Mouse (Mus musculus) lung, adult 2 months (tissue): ENCODE data around the gene H2-Eb1.

Experiments
- CTCF ChIP-seq: fragments of 200-500 bp; IDR thresholded peaks from 2 replicates; pipeline ENCODE4 v1.5.1; 2011; ENCODE audit warnings: mild to moderate bottlenecking, low read length, control low read depth; ENCODE audit not compliant: insufficient read depth
- POLR2A ChIP-seq: fragments of 200-500 bp; IDR thresholded peaks from 2 replicates; pipeline ENCODE4 v1.6.1; 2011; ENCODE audit warnings: low read depth, mild to moderate bottlenecking, control low read depth, low read length, borderline replicate concordance; ENCODE audit errors: extremely low read depth

- TF ChIP-seq CTCF = no peak
- no peak for TF ChIP-seq POLR2A
Measured at GRCm38 (mm10) chr17:34272102-34272501, 33.6 kb upstream of the H2-Eb1 start.
